Mouse (Mus musculus) stomach, embryonic 15.5 days (tissue): Measurements from ENCODE around the gene Chrm4. TPM values are rescaled to one million over a fixed set of nuclear protein-coding genes. Genes with fewer than 3 reads are reported as not detected.

ENCODE experiments used
- ATAC-seq: fragments of 200-750 bp; cut with Nextera tagmentation; 2 replicates; pipeline ENCODE4 v1.8.0; 2017; ENCODE audit warnings: low read depth, moderate number of reproducible peaks, moderate TSS enrichment; ENCODE audit not compliant: insufficient read depth, low FRiP score
- H3K27ac ChIP-seq: fragments of 300-500 bp; sonication (generic); 2 replicates; pipeline ENCODE4 v1.5.1; 2015; ENCODE audit warnings: mild to moderate bottlenecking, inconsistent platforms
- H3K27me3 ChIP-seq: fragments of 300-500 bp; sonication (generic); replicated peaks from 2 replicates; pipeline ENCODE4 v1.6.1; 2015; ENCODE audit warnings: inconsistent platforms
- H3K36me3 ChIP-seq: fragments of 300-500 bp; sonication (generic); 2 replicates; pipeline ENCODE4 v1.6.1; 2015; ENCODE audit warnings: inconsistent platforms
- H3K4me1 ChIP-seq: fragments of 300-500 bp; sonication (generic); 2 replicates; pipeline ENCODE4 v1.6.1; 2015; ENCODE audit warnings: inconsistent platforms
- H3K4me2 ChIP-seq: fragments of 300-500 bp; sonication (generic); 2 replicates; pipeline ENCODE4 v1.6.1; 2015; ENCODE audit warnings: mild to moderate bottlenecking, inconsistent platforms
- H3K4me3 ChIP-seq: fragments of 300-500 bp; sonication (generic); replicated peaks from 2 replicates; pipeline ENCODE4 v1.5.1; 2015; ENCODE audit warnings: inconsistent platforms
- H3K9ac ChIP-seq: fragments of 300-500 bp; sonication (generic); 2 replicates; pipeline ENCODE4 v1.6.1; 2015; ENCODE audit warnings: inconsistent platforms
- H3K9me3 ChIP-seq: fragments of 300-500 bp; sonication (generic); 2 replicates; pipeline ENCODE4 v1.6.1; 2016; ENCODE audit warnings: inconsistent platforms
- WGBS: fragments of 180-500 bp; shearing (Covaris S2); methylation state at CpG from one replicate; pipeline ENCODE4 v1.1.7; 2015; 5-methylcytosine and 5-hydroxymethylcytosine counted together
- polyA plus RNA-seq: library from polyadenylated mRNA; unstranded; fragments of >200 nt; fragmentation: Nextera tagmentation; extraction: Ambion mirVana; gene quantifications from 2 replicates; pipeline ENCODE4 v1.2.1, GENCODE M21; 2015

Gene Chrm4
- polyA plus RNA-seq, result 0.21 and 0.27 TPM in 2 replicates

GRCm38 (mm10) chr2:91926949-91927348 is at the start of gene Chrm4:
Chrm4 (plus strand) TSS chr2:91927249.
- H3K4me3 ChIP-seq, result no peak within 1 kb of the TSS
- 74% methylated on average over 3 of the region's 3 CpGs for WGBS

GRCm38 (mm10) chr2:91878387-91879180 is 48.5 kb upstream of the Chrm4 start:
- Histone ChIP-seq H3K4me3 (no peak overlapping the region), H3K27me3 (no peaks in the 10 kb centered on the region), H3K4me2 (no peak overlapping the region), H3K36me3 (no peaks in the 10 kb centered on the region), H3K9me3 (no peaks in the 10 kb centered on the region), H3K9ac (no peak overlapping the region), H3K27ac (no peak overlapping the region), H3K4me1 (no peaks in the 10 kb centered on the region)
- WGBS, result 53% methylated on average over 7 of the region's 7 CpGs
- no peak for ATAC-seq

More at GRCm38 (mm10) chr2:91926949-91927348, at the start of gene Chrm4:
- peak within 1 kb of the TSS; percentile 40 for H3K4me2 ChIP-seq
- peaks cover 39% of the 10 kb centered on the region for H3K4me1 ChIP-seq
- no peaks in the 10 kb centered on the region for H3K36me3 ChIP-seq
- no peak for ATAC-seq
- no peak within 1 kb of the TSS for H3K9ac ChIP-seq
- H3K27me3 ChIP-seq, result peaks cover 34% of the 10 kb centered on the region
- H3K9me3 ChIP-seq, result no peaks in the 10 kb centered on the region
- H3K27ac ChIP-seq, result no peak within 1 kb of the TSS

- Histone ChIP-seq H3K4me2 (no peak overlapping the region), H3K4me1 (no peaks in the 10 kb centered on the region), H3K9me3 (no peaks in the 10 kb centered on the region), H3K36me3 (0 out of 2 replicates have a peak, but pooled peaks cover 5% of the 10 kb centered on the region), H3K27me3 (no peaks in the 10 kb centered on the region), H3K9ac (no peak overlapping the region), H3K27ac (no peak overlapping the region), H3K4me3 (no peak overlapping the region)
- 66% methylated on average over 4 of the region's 4 CpGs for WGBS
- ATAC-seq, result no peak
Measured at GRCm38 (mm10) chr2:91883961-91884360, 43.1 kb upstream of the Chrm4 start.

- H3K4me1 ChIP-seq, result no peaks in the 10 kb centered on the region
- H3K9ac ChIP-seq, result no peak overlapping the region
- WGBS, result 69% methylated on average over 4 of the region's 4 CpGs
- no peak overlapping the region for H3K4me2 ChIP-seq
- H3K4me3 ChIP-seq, result no peak overlapping the region
- no peaks in the 10 kb centered on the region for H3K27me3 ChIP-seq
- H3K36me3 ChIP-seq, result 0 out of 2 replicates have a peak, but pooled peaks cover 5% of the 10 kb centered on the region
- ATAC-seq, result no peak
- no peaks in the 10 kb centered on the region for H3K9me3 ChIP-seq
- H3K27ac ChIP-seq, result no peak overlapping the region
Measured at GRCm38 (mm10) chr2:91884616-91885015, 42.4 kb upstream of the Chrm4 start.

- Histone ChIP-seq H3K4me1 (no peaks in the 10 kb centered on the region), H3K4me3 (no peak overlapping the region), H3K9me3 (no peaks in the 10 kb centered on the region), H3K36me3 (0 out of 2 replicates have a peak, but pooled peaks cover 3% of the 10 kb centered on the region), H3K9ac (no peak overlapping the region), H3K27me3 (no peaks in the 10 kb centered on the region), H3K27ac (no peak overlapping the region), H3K4me2 (no peak overlapping the region)
- 80% methylated on average over 3 of the region's 3 CpGs for WGBS
- no peak for ATAC-seq
Measured at GRCm38 (mm10) chr2:91894716-91895115, 32.3 kb upstream of the Chrm4 start.

GRCm38 (mm10) chr2:91895401-91895800 is 31.6 kb upstream of the Chrm4 start:
- H3K4me2 ChIP-seq, result no peak overlapping the region
- ATAC-seq, result no peak
- H3K27me3 ChIP-seq, result no peaks in the 10 kb centered on the region
- H3K36me3 ChIP-seq, result 0 out of 2 replicates have a peak, but pooled peaks cover 4% of the 10 kb centered on the region
- 84% methylated on average over 3 of the region's 3 CpGs for WGBS
- H3K9me3 ChIP-seq, result no peaks in the 10 kb centered on the region
- H3K27ac ChIP-seq, result no peak overlapping the region
- H3K4me3 ChIP-seq, result no peak overlapping the region
- H3K4me1 ChIP-seq, result no peaks in the 10 kb centered on the region
- no peak overlapping the region for H3K9ac ChIP-seq

GRCm38 (mm10) chr2:91897968-91898367 is 29.1 kb upstream of the Chrm4 start:
- no peak for ATAC-seq
- H3K27ac ChIP-seq, result no peak overlapping the region
- no peak overlapping the region for H3K4me2 ChIP-seq
- no peak overlapping the region for H3K9ac ChIP-seq
- H3K36me3 ChIP-seq, result 0 out of 2 replicates have a peak, but pooled peaks cover 6% of the 10 kb centered on the region
- no peaks in the 10 kb centered on the region for H3K4me1 ChIP-seq
- H3K27me3 ChIP-seq, result no peaks in the 10 kb centered on the region
- no peaks in the 10 kb centered on the region for H3K9me3 ChIP-seq
- H3K4me3 ChIP-seq, result no peak overlapping the region

GRCm38 (mm10) chr2:91899141-91899540 is 27.9 kb upstream of the Chrm4 start:
- no peak overlapping the region for H3K9ac ChIP-seq
- H3K27me3 ChIP-seq, result no peaks in the 10 kb centered on the region
- no peaks in the 10 kb centered on the region for H3K4me1 ChIP-seq
- no peak for ATAC-seq
- no peaks in the 10 kb centered on the region for H3K9me3 ChIP-seq
- no peak overlapping the region for H3K4me3 ChIP-seq
- WGBS, result 89% methylated on average over 3 of the region's 3 CpGs
- no peak overlapping the region for H3K4me2 ChIP-seq
- H3K36me3 ChIP-seq, result 0 out of 2 replicates have a peak, but pooled peaks cover 3% of the 10 kb centered on the region
- no peak overlapping the region for H3K27ac ChIP-seq

- Histone ChIP-seq H3K36me3 (0 out of 2 replicates have a peak, but pooled peaks cover 3% of the 10 kb centered on the region), H3K27me3 (no peaks in the 10 kb centered on the region), H3K27ac (no peak overlapping the region), H3K9ac (no peak overlapping the region), H3K4me1 (no peaks in the 10 kb centered on the region; the same call in 1 of the 2 replicates), H3K4me3 (no peak overlapping the region), H3K4me2 (no peak overlapping the region), H3K9me3 (no peaks in the 10 kb centered on the region)
- no peak for ATAC-seq
- 90% methylated on average over 8 of the region's 8 CpGs for WGBS
Measured at GRCm38 (mm10) chr2:91900431-91900830, 26.6 kb upstream of the Chrm4 start.

GRCm38 (mm10) chr2:91902336-91902735 is 24.7 kb upstream of the Chrm4 start:
- no peaks in the 10 kb centered on the region for H3K27me3 ChIP-seq

GRCm38 (mm10) chr2:91903171-91903925 is 23.7 kb upstream of the Chrm4 start:
- Histone ChIP-seq H3K9ac (no peak overlapping the region), H3K4me3 (no peak overlapping the region), H3K4me1 (no peaks in the 10 kb centered on the region; the same call in 1 of the 2 replicates), H3K27ac (no peak overlapping the region), H3K9me3 (no peaks in the 10 kb centered on the region), H3K36me3 (0 out of 2 replicates have a peak, but pooled peaks cover 10% of the 10 kb centered on the region), H3K4me2 (no peak overlapping the region), H3K27me3 (no peaks in the 10 kb centered on the region)
- ATAC-seq, result no peak
- 90% methylated on average over 3 of the region's 3 CpGs for WGBS

More at GRCm38 (mm10) chr2:91902336-91902735, 24.7 kb upstream of the Chrm4 start:
- H3K9ac ChIP-seq, result no peak overlapping the region
- no peaks in the 10 kb centered on the region; the same call in 1 of the 2 replicates for H3K4me1 ChIP-seq
- no peak for ATAC-seq
- no peak overlapping the region for H3K4me3 ChIP-seq
- H3K36me3 ChIP-seq, result 0 out of 2 replicates have a peak, but pooled peaks cover 10% of the 10 kb centered on the region
- H3K4me2 ChIP-seq, result no peak overlapping the region
- no peaks in the 10 kb centered on the region for H3K9me3 ChIP-seq
- H3K27ac ChIP-seq, result no peak overlapping the region
- 69% methylated on average over 5 of the region's 5 CpGs for WGBS
